Comparison of ENCODE assay signal across 8 mouse cellular contexts in genomic region chr4:129189542-129190519, GRCm38 (mm10). TPM values are rescaled to one million over a fixed set of nuclear protein-coding genes. Genes with fewer than 3 reads are reported as not detected.
A peak's percentile ranks its signal among the peaks of the same experiment; 100 is the strongest.
DNase-seq lines count a peak whose midpoint lies in the region; ATAC-seq and TF ChIP-seq lines count a peak whose summit lies in the region.

TSS of gene S100pbp (minus strand) at chr4:129189727.
TSS of gene Yars (plus strand) at chr4:129189760.

- peaks cover 25% of the 10 kb centered on the region for H3K36me3 ChIP-seq in hindbrain, embryonic 10.5 days
- no peaks in the 10 kb centered on the region for H3K36me3 ChIP-seq in lung, postnatal 0 days (ENCODE audit: insufficient read depth, low read length)

- peak; percentile 92 for ATAC-seq in frontal cortex, adult (ENCODE audit: low TSS enrichment)
- peak; percentile 94 for ATAC-seq in lung, postnatal 0 days

- H3K27ac ChIP-seq in hindbrain, embryonic 10.5 days = peak within 1 kb of the TSS; percentile 97
- H3K27ac ChIP-seq in lung, postnatal 0 days (ENCODE audit: low read length) = peak within 1 kb of the TSS; percentile 90

- H3K4me3 ChIP-seq in hindbrain, embryonic 10.5 days = peak within 1 kb of the TSS; percentile 81
- peak within 1 kb of the TSS; percentile 82 for H3K4me3 ChIP-seq in lung, postnatal 0 days (ENCODE audit: low read depth, low read length)

- H3K4me1 ChIP-seq in hindbrain, embryonic 10.5 days (replicated peaks) = peaks cover 31% of the 10 kb centered on the region
- peaks cover 10% of the 10 kb centered on the region for H3K4me1 ChIP-seq in lung, postnatal 0 days (ENCODE audit: insufficient read depth, low read depth, low read length)

- H3K27me3 ChIP-seq in hindbrain, embryonic 10.5 days (ENCODE audit: insufficient read depth, poor library complexity, severe bottlenecking) = no peaks in the 10 kb centered on the region
- no peaks in the 10 kb centered on the region for H3K27me3 ChIP-seq in lung, postnatal 0 days (replicated peaks; ENCODE audit: insufficient read depth, low read length)

- WGBS in hindbrain, embryonic 10.5 days = under 1% methylated on average over 58 of the region's 58 CpGs
- WGBS in lung, postnatal 0 days = 0% methylated on average over 55 of the region's 58 CpGs

- peak; percentile 100 for DNase-seq in MN1 (ENCODE audit: low spot score)
- DNase-seq in cerebellum, adult 9-10 months = peak; percentile 98
- DNase-seq in hindbrain, embryonic 10.5 days (ENCODE audit: low spot score) = peak; percentile 98
- DNase-seq in layer of hippocampus, adult 9-11 months = peak; percentile 98
- peak; percentile 99 for DNase-seq in lung, postnatal 0 days (ENCODE audit: low spot score)
- peak; percentile 93 for DNase-seq in ovary, postnatal 14 days (ENCODE audit: low spot score)
- DNase-seq in thymus, postnatal 14 days = peak; percentile 99

- peak; percentile 71 for TF ChIP-seq EP300 in lung, postnatal 0 days (IDR thresholded peaks at IDR 0.05)

- H3K4me2 ChIP-seq in lung, postnatal 0 days (replicated peaks; ENCODE audit: low read depth, low read length) = peak within 1 kb of the TSS; percentile 89

- no peaks in the 10 kb centered on the region for H3K9me3 ChIP-seq in hindbrain, embryonic 10.5 days
- H3K9me3 ChIP-seq in lung, postnatal 0 days (ENCODE audit: low read length) = no peaks in the 10 kb centered on the region

- TF ChIP-seq CTCF in lung, postnatal 0 days (IDR thresholded peaks at IDR 0.05) = peak; percentile 51

- H3K9ac ChIP-seq in lung, postnatal 0 days (replicated peaks; ENCODE audit: low read depth) = peak within 1 kb of the TSS; percentile 73

RNA-seq across cellular contexts. Expression of gene S100pbp, which starts in this region (rescaled TPM):
- polyA plus RNA-seq in hindbrain, embryonic 10.5 days (2016; fragmentation: Nextera tagmentation; extraction: Ambion mirVana) = 21.5 and 26.3 TPM in 2 replicates
- polyA plus RNA-seq in lung, postnatal 0 days (2015; fragmentation: Nextera tagmentation; extraction: Ambion mirVana) = 7.3 and 7.5 TPM in 2 replicates

RNA-seq across cellular contexts. Expression of gene Yars, which starts in this region (rescaled TPM):
- polyA plus RNA-seq in hindbrain, embryonic 10.5 days (2016; fragmentation: Nextera tagmentation; extraction: Ambion mirVana) = 104 and 109 TPM in 2 replicates
- 26.4 and 27.1 TPM in 2 replicates for polyA plus RNA-seq in lung, postnatal 0 days (2015; fragmentation: Nextera tagmentation; extraction: Ambion mirVana)

Comparison
In these comparisons a context has a peak if more than half of its experiments do, and no peak if none do; other contexts are left out.
1. Peak in every context shown above with its lines: DNase-seq, ATAC-seq, H3K4me3 ChIP-seq and H3K27ac ChIP-seq.